Mouse (Mus musculus): ENCODE data around the gene Mtrr. TPM values are rescaled to one million over a fixed set of nuclear protein-coding genes. Genes with fewer than 3 reads are reported as not detected.
"Not testable (repeated sequence)": the region's sequence is repeated elsewhere in the genome, so short reads cannot be mapped to it uniquely, and the experiment has no call there.

The Mtrr gene
- polyA plus RNA-seq, 1 experiment from 2014 or later, result 14.8 TPM

- Histone ChIP-seq H3K4me1 (replicated peaks; ENCODE audit: control insufficient read depth, insufficient read depth, low read length) (no peaks in the 10 kb centered on the region), H3K27me3 (ENCODE audit: control insufficient read depth, insufficient read depth, low read length) (no peaks in the 10 kb centered on the region), H3K4me2 (replicated peaks) (no peak overlapping the region), H3K27ac (no peak overlapping the region), H3K4me3 (replicated peaks; ENCODE audit: low read length) (no peak overlapping the region), H3K36me3 (replicated peaks; ENCODE audit: control insufficient read depth, insufficient read depth) (peaks cover 64% of the 10 kb centered on the region), H3K9me3 (ENCODE audit: control insufficient read depth, low read length) (no peaks in the 10 kb centered on the region), H3K9ac (no peak overlapping the region)
- no peak for DNase-seq (ENCODE audit: low spot score)
- WGBS, result 80% methylated on average over 10 of the region's 10 CpGs
- ATAC-seq (ENCODE audit: low FRiP score), result no peak
Measured at GRCm38 (mm10) chr13:68572966-68573913, 8.7 kb downstream of the Mtrr start.

- Histone ChIP-seq H3K4me2 (replicated peaks) (no peak overlapping the region), H3K9me3 (ENCODE audit: control insufficient read depth, low read length) (no peaks in the 10 kb centered on the region), H3K9ac (no peak overlapping the region), H3K36me3 (replicated peaks; ENCODE audit: control insufficient read depth, insufficient read depth) (peaks cover 70% of the 10 kb centered on the region), H3K27me3 (ENCODE audit: control insufficient read depth, insufficient read depth, low read length) (no peaks in the 10 kb centered on the region), H3K4me1 (replicated peaks; ENCODE audit: control insufficient read depth, insufficient read depth, low read length) (no peaks in the 10 kb centered on the region), H3K4me3 (replicated peaks; ENCODE audit: low read length) (no peak overlapping the region), H3K27ac (no peak overlapping the region)
- ATAC-seq (ENCODE audit: low FRiP score) (no peak), DNase-seq (ENCODE audit: low spot score) (no peak)
- 91% methylated on average over 19 of the region's 19 CpGs for WGBS
Measured at GRCm38 (mm10) chr13:68572247-68572646, 9.7 kb downstream of the Mtrr start.

DNA sequence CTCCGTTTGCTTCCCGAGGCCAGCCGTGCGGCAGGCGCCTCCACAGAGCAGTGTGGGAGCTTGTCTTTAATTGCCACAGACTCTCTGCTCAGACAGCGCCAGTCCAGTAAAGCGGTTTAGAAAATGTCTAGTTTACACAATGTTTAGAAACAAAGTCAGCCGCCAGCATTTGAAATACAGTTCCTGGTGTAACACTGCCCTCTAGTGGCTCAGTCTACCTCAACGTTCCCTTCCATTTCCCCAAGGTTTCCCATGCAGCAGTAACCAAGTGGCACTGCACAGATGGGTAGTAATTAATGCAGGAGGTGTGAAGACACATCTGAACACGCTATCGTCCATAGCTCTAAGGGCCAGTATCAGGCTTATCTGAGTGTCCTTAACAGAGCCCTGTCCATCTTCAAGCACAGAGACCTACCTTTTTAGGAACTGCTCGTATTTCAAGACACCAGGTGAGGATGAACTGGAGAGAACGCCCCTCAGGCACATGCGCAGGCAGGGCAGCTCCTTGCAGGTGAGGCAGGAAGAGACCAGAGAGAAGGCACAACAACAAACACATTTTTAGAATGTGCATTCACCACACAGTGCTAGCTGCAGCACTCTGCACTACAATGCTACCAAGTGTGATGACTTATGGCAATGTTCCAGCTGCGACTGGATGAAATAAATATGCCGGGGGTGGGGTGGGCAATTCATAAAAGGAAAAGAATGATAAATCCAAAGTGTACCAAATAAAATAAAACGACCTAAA lies 12.2 kb downstream of the Mtrr start:
- H3K4me3 ChIP-seq (replicated peaks; ENCODE audit: low read length), result no peak overlapping the region
- H3K27ac ChIP-seq, result no peak overlapping the region
- no peaks in the 10 kb centered on the region for H3K27me3 ChIP-seq (ENCODE audit: control insufficient read depth, insufficient read depth, low read length)
- ATAC-seq (ENCODE audit: low FRiP score) (peak; percentile 55; the same call in 1 of the 2 replicates), DNase-seq (ENCODE audit: low spot score) (peak; percentile 79)
- 74% methylated on average over 17 of the region's 17 CpGs for WGBS
- H3K4me2 ChIP-seq (replicated peaks), result no peak overlapping the region
- H3K4me1 ChIP-seq (replicated peaks; ENCODE audit: control insufficient read depth, insufficient read depth, low read length), result no peaks in the 10 kb centered on the region
- H3K9me3 ChIP-seq (ENCODE audit: control insufficient read depth, low read length), result no peaks in the 10 kb centered on the region
- H3K9ac ChIP-seq, result no peak overlapping the region
- H3K36me3 ChIP-seq (replicated peaks; ENCODE audit: control insufficient read depth, insufficient read depth), result peaks cover 70% of the 10 kb centered on the region

GRCm38 (mm10) chr13:68568548-68568947 lies 13.4 kb downstream of the Mtrr start:
- 92% methylated on average over 11 of the region's 11 CpGs for WGBS
- Histone ChIP-seq H3K9ac (no peak overlapping the region), H3K36me3 (replicated peaks; ENCODE audit: control insufficient read depth, insufficient read depth) (peaks cover 76% of the 10 kb centered on the region), H3K9me3 (ENCODE audit: control insufficient read depth, low read length) (no peaks in the 10 kb centered on the region), H3K4me1 (replicated peaks; ENCODE audit: control insufficient read depth, insufficient read depth, low read length) (no peaks in the 10 kb centered on the region), H3K4me2 (replicated peaks) (no peak overlapping the region), H3K27me3 (ENCODE audit: control insufficient read depth, insufficient read depth, low read length) (no peaks in the 10 kb centered on the region), H3K4me3 (replicated peaks; ENCODE audit: low read length) (no peak overlapping the region), H3K27ac (no peak overlapping the region)
- DNase-seq (ENCODE audit: low spot score) (no peak), ATAC-seq (ENCODE audit: low FRiP score) (no peak)

GRCm38 (mm10) chr13:68568110-68568509 lies 13.8 kb downstream of the Mtrr start:
- H3K9me3 ChIP-seq (ENCODE audit: control insufficient read depth, low read length), result no peaks in the 10 kb centered on the region
- H3K9ac ChIP-seq, result no peak overlapping the region
- no peaks in the 10 kb centered on the region for H3K27me3 ChIP-seq (ENCODE audit: control insufficient read depth, insufficient read depth, low read length)
- WGBS, result 97% methylated on average over 9 of the region's 9 CpGs
- no peak overlapping the region for H3K4me2 ChIP-seq (replicated peaks)
- ATAC-seq (ENCODE audit: low FRiP score), result no peak
- DNase-seq (ENCODE audit: low spot score), result no peak
- no peaks in the 10 kb centered on the region for H3K4me1 ChIP-seq (replicated peaks; ENCODE audit: control insufficient read depth, insufficient read depth, low read length)
- no peak overlapping the region for H3K27ac ChIP-seq
- H3K4me3 ChIP-seq (replicated peaks; ENCODE audit: low read length), result no peak overlapping the region
- H3K36me3 ChIP-seq (replicated peaks; ENCODE audit: control insufficient read depth, insufficient read depth), result peaks cover 80% of the 10 kb centered on the region

- H3K4me2 ChIP-seq (replicated peaks); H3K4me1 ChIP-seq (replicated peaks; ENCODE audit: control insufficient read depth, insufficient read depth, low read length); H3K27ac ChIP-seq; H3K9me3 ChIP-seq (ENCODE audit: control insufficient read depth, low read length); H3K4me3 ChIP-seq (replicated peaks; ENCODE audit: low read length); H3K9ac ChIP-seq; H3K36me3 ChIP-seq (replicated peaks; ENCODE audit: control insufficient read depth, insufficient read depth); ATAC-seq (ENCODE audit: low FRiP score); H3K27me3 ChIP-seq (ENCODE audit: control insufficient read depth, insufficient read depth, low read length): not testable (repeated sequence)
- DNase-seq (ENCODE audit: low spot score), result peak; percentile 63
- WGBS, result 19% methylated on average over 4 of the region's 6 CpGs
Measured at GRCm38 (mm10) chr13:68553391-68553790, 28.6 kb downstream of the Mtrr start.

Other genes with a start within 250 kb of the Mtrr start
- gene Fastkd3, start 85 bp upstream of the Mtrr start, polyA plus RNA-seq (2014; fragmentation: Nextera tagmentation; extraction: Ambion mirVana), result 24.0 and 24.6 TPM in 2 replicates
- gene 1700001L19Rik, start 15.3 kb upstream of the Mtrr start, polyA plus RNA-seq (2014; fragmentation: Nextera tagmentation; extraction: Ambion mirVana), result 6.0 and 6.9 TPM in 2 replicates

Data from hindbrain, embryonic 14.5 days (tissue).